Mouse (Mus musculus): Measurements from ENCODE around the gene Rfx4.

Rfx4 gene

GRCm38 (mm10) chr10:84867577-84867976 lies 111.7 kb downstream of the Rfx4 start:
- no peak for DNase-seq (ENCODE audit: low spot score in 2 of 2)

GRCm38 (mm10) chr10:84871285-84871684 lies 115.4 kb downstream of the Rfx4 start:
- no peak for DNase-seq (ENCODE audit: low spot score in 2 of 2)

GRCm38 (mm10) chr10:84871921-84872320 lies 116.1 kb downstream of the Rfx4 start:
- no peak for DNase-seq (ENCODE audit: low spot score in 2 of 2)

DNA sequence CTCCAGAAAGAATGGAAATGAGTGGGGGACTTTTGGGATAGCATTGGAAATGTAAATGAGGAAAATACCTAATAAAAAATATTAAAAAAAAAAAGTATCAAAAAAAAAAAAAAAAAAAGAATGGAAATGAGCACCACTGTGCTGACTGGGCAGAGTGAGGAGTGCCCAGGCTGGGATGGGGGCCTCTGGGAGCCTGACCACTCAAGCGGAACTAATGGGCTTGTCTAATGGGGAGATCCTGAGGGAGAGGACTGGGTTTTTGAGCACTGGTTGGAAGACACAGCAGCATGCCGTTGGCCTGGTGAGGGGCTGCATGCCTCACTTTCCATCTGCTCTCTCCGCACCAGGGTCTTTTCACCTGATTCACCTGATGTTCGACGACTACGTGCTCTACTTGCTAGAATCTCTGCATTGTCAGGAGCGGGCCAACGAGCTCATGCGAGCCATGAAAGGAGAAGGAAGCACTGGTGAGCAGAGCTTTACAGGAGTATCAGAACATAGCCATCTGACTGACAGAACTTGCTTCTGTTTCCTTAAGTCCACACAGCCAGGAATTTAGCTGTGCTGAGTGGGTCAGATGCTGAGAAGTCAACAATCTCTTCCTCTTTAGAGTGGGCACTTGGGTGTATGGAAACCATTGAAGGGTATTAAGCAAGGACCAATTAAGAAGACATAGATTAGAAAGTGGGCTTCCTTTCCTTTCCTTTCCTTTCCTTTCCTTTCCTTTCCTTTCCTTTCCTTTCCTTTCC lies 124.1 kb downstream of the Rfx4 start:
- no peak for DNase-seq (ENCODE audit: low spot score in 2 of 2)

DNA sequence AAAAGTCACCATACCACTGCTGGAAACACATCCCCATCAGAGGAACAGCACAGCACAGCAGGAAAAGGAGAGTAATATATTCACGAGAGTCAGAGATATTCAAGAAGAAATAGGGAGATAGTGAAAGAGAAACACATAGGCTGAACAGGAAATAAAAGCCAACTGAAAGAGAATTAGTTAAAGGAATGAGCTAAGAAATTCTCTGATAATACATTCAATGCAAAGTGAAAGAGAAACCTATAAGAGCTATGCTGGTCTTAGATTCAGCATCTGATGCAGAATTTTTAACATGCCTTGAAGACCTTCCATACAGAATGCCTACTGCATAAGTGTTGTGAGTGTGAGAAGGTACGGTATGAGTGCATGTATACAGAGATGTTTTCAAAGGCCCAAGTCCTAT lies 126.7 kb downstream of the Rfx4 start:
- no peak for DNase-seq (ENCODE audit: low spot score in 2 of 2)

GRCm38 (mm10) chr10:84885341-84885884 lies 129.6 kb downstream of the Rfx4 start:
- no peak for DNase-seq (ENCODE audit: low spot score in 2 of 2)

DNA sequence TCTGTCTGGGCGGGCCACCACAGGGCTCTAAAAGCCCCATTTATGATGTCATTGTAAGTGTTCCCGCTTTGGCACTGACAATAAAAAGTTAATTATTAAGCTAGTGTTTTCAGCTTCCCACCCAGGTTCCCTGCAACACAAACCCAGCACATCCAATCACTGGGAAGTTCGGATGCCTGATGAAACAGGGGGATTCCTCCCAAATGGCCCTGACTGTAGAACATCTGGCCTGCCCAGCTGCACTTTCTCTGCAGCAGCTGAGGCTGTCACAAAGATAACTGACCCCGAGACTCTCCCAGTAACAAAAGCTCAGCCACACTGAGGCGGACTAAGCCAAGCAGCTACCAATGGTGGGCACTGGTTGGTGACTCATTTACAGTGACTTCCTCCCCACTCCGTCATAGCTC lies 130.4 kb downstream of the Rfx4 start:
- DNase-seq (ENCODE audit: low spot score in 2 of 2): no peak

DNA sequence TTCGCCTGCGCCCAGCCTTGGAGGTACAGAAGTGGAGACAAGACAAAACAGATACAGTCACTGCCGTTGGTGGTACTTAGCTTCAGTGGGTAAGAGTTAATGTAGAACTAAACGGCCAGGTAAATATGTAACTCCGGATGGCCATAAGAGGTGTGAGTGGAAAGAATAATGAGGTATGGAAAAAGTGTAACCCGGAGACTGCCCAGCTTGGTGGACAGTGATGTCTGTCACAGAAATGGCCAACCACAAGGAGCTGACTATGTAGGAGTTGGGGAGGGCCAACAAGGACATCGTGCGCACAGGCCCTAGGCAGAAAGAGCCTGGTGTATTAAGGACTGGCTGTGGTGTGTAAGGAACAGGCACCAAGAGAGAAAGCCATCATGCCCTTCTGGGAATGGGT lies 130.9 kb downstream of the Rfx4 start:
- DNase-seq (ENCODE audit: low spot score in 2 of 2): no peak

DNA sequence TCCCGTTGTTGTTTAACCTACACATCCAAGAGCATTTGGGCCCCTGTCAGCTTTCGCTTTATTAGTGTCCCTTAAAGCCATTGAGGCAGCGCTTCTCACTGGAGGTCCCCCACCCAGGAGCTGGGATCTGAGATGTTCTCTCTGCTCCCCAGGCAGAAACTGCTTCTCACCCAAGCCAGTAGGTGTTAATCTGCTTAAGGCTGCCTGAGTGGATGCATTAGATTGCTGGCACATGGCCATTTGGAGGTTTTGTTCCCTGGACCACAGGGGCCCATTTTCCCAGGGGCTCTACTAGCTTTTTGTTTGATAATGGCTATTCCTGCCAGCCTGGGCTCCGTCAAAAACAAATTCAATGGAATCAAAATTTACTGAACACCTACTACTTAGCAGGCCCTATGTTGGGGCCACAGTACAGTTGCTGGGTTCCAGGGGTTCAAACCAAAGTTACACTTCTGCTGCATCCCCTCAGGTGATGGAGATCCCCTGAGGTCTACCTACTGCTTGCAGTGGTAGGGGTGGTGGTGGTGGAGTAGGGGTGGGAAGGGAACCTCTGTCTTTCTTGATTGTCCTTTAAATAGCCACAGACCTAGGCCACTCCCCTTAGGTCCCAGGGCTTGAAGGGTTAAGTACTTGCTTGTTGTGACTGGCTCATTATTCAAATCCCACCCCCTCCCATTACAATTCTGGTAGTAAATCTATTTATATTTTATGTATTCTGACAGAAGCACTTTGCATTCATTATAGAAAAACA lies 133.4 kb downstream of the Rfx4 start:
- no peak for DNase-seq (ENCODE audit: low spot score in 2 of 2)

DNA sequence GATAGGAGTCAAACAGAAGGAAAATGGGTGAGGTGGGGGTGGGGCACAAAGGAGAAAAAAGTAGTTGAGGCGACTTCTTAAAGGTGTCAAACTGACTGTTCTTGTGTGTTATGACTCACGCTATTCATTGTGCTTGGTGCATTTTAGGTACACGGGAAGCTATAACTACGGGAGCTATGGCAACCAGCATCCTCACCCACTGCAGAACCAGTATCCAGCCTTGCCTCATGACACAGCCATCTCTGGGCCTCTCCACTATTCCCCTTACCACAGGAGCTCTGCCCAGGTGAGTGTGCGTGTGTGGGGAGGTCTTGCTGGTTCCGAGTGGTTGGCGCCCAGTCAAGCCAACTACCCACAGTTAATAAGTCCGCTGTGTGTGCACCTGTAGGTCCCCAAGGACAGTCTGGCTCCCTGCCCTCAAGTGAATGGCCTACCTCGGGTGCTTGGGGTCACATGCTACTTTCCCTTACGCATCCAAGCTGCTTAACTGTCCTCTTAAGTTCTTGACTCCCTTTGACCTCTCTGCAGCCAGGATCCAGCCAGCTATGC lies 140.0 kb downstream of the Rfx4 start:
- no peak for DNase-seq (ENCODE audit: low spot score in 2 of 2)

DNA sequence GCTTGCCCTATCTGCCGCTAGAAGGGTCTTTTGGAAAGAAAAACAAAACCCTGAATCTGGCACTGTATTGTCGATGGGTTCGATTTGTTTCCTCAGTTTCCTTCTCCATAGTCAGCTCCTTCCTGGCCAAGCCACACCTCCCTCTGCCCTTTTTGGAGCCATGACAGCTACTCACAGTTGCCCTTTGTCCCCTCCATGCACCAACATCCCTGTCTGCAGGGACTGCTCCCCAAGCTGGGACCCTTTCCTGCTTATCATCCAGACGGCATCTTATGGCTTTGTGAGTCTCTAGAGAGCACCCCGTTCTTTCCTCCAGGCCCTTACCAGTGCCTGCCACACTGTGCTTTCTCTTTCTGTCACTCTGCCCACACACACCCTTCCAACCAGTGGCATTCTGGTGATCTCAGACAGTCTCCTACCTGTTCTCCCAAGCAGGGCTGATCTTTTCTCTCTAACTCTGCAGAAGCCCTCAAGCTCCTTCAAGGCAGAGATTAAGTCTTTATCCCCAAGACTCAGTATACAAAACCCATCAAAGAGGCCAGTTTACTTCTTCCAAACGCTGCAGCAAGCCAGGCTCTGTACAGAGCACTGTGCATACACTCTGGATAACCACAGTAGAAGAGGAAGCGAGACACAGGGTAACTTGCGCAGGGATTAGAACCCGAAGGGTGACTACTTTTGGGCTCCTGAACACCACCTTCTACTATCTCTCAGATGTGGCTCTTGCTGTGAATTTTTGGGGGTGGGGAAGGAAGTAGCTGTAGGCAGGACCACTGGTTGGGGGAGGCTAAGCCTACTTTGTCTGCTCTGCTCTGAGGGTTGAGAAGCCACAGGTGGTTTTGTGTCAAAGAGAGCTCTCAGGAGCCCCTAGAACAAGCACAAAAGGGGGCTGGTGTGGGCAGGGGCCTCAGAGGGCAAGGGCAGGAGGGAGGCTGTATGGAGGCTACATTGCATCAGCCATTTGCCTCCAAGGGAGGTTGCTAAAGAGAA lies 141.4 kb downstream of the Rfx4 start:
- DNase-seq (ENCODE audit: low spot score in 2 of 2): no peak

GRCm38 (mm10) chr10:84898144-84898979 lies 142.5 kb downstream of the Rfx4 start:
- no peak for DNase-seq (ENCODE audit: low spot score in 2 of 2)

DNA sequence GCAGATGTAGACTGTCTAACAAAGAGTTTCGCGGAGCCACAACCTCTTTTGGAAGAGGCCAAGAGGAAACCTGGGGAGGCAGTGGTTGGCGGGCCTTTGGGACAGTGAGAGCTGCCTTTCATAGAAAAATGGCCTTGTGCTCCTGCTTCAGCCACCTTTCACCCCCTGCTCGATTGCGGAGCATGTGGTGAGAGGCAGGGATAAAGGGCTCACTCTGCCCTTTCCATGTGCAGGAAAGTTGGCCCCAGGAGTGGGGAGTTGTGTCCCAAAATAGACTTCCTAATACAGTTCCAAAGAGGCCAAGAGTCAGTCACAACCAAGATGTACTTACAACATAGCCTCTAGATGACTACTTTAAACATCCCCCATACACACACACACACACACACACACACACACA lies 145.8 kb downstream of the Rfx4 start:
- no peak for DNase-seq (ENCODE audit: low spot score in 2 of 2)

GRCm38 (mm10) chr10:84902213-84902612 lies 146.4 kb downstream of the Rfx4 start:
- no peak for DNase-seq (ENCODE audit: low spot score in 2 of 2)

DNA sequence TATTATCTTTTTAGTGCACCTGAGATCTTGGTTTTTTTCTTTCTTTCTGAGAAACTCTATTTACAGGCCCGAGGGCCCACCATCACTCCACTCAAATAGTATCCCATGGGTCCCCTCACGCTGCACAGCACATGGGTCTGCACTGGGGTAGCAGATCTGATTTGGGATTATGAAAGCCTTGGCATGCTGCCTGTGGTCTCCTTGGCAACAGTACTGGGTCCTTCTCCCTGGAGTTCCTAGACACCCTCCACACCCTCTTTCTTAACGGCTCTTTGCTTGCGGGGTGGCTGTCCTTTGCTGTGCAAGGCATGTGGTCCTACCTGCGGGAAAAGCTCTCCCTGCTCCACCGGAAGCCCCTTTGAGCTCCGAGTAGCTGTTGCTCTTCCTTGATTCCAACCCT lies 147.4 kb downstream of the Rfx4 start:
- no peak for DNase-seq (ENCODE audit: low spot score in 2 of 2)

GRCm38 (mm10) chr10:84903742-84904141 lies 147.9 kb downstream of the Rfx4 start:
- DNase-seq (ENCODE audit: low spot score in 2 of 2): no peak

DNA sequence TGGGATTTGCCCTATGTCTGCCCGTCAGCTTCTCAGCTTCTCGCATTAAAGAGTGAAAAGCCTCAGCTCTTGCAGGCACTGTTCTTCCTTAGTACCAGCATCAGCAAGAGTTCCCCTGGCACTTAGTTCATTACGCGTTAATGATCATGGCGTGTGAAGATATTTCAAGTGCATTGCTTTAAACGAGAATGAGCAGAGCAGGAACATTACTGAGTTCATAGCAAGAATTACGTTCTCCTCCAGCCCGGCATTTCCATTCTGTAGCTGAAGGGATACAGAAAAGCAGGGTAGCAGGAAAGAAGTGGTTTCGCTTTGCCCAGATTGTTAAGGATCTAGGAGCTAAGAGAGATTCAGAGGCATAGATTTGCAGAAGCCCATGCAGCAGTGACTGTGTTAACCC lies 151.0 kb downstream of the Rfx4 start:
- DNase-seq (ENCODE audit: low spot score in 2 of 2): no peak

- no peak for DNase-seq (ENCODE audit: low spot score in 2 of 2)
Observed at GRCm38 (mm10) chr10:84908006-84908405, 152.1 kb downstream of the Rfx4 start.

- no peak for DNase-seq (ENCODE audit: low spot score in 2 of 2)
Observed at GRCm38 (mm10) chr10:84908471-84908870, 152.6 kb downstream of the Rfx4 start.

GRCm38 (mm10) chr10:84909021-84909801 lies 153.3 kb downstream of the Rfx4 start:
- no peak for DNase-seq (ENCODE audit: low spot score in 2 of 2)

All from urinary bladder, adult 18-20 months (tissue).